23 mouse cellular contexts compared by ENCODE assay signal in genomic region chr11:22499886-22500285, GRCm38 (mm10). TPM values are rescaled to one million over a fixed set of nuclear protein-coding genes. Genes with fewer than 3 reads are reported as not detected.
DNase-seq lines count a peak whose midpoint lies in the region; ATAC-seq and TF ChIP-seq lines count a peak whose summit lies in the region.
"Had no signal": no experiment of that assay in that cellular context is flagged by ENCODE, and none has a peak within 500 bp of the region (broad histone marks: within the 10 kb centered on the region; RNA-seq: fewer than 3 reads in every experiment).

No protein-coding gene starts in this region.

- peak overlapping the region; percentile 24; the same call in 1 of the 2 replicates for H3K27ac ChIP-seq in left cerebral cortex, adult 2 months
- 0 out of 2 replicates have a peak overlapping the region, but pooled peaks have one; percentile 50 for H3K27ac ChIP-seq in cortical plate, adult 2 months (ENCODE audit: insufficient read depth, low read length)
- H3K27ac ChIP-seq in forebrain, embryonic 12.5 days = no peak overlapping the region
- H3K27ac ChIP-seq: embryonic facial prominence, embryonic 12.5 days; gastrocnemius, adult 2 months; heart, embryonic 10.5 days; hindbrain, embryonic 12.5 days; intestine, embryonic 15.5 days had no signal

- no peak overlapping the region for H3K4me3 ChIP-seq in left cerebral cortex, adult 2 months
- no peak overlapping the region for H3K4me3 ChIP-seq in cortical plate, adult 2 months (ENCODE audit: insufficient read depth, low read length)
- no peak overlapping the region for H3K4me3 ChIP-seq in forebrain, embryonic 12.5 days (replicated peaks)
- H3K4me3 ChIP-seq: embryonic facial prominence, embryonic 12.5 days; gastrocnemius, adult 2 months; heart, embryonic 10.5 days; hindbrain, embryonic 12.5 days; intestine, embryonic 15.5 days had no signal

- intact Hi-C loops in left cerebral cortex, adult 2 months (cut with DNase I) = loop anchor here (5.0 kb wide), 1 partner anchor 213 kb away; no protein-coding TSS in a partner anchor
- intact Hi-C loops in left cerebral cortex, postnatal 10 days (cut with DNase I) = loop anchor here (10.0 kb wide), 1 partner anchor 275 kb away; no protein-coding TSS in a partner anchor

- H3K9me3 ChIP-seq in forebrain, embryonic 12.5 days = no peaks in the 10 kb centered on the region
- H3K9me3 ChIP-seq: embryonic facial prominence, embryonic 12.5 days; G1E; heart, embryonic 10.5 days; hindbrain, embryonic 12.5 days; intestine, embryonic 15.5 days had no signal

- peaks cover 5% of the 10 kb centered on the region; the same call in 1 of the 2 replicates for H3K4me1 ChIP-seq in cortical plate, adult 2 months (ENCODE audit: control insufficient read depth, insufficient read depth, low read length)
- H3K4me1 ChIP-seq in forebrain, embryonic 12.5 days = no peaks in the 10 kb centered on the region
- H3K4me1 ChIP-seq: embryonic facial prominence, embryonic 12.5 days; heart, embryonic 10.5 days; hindbrain, embryonic 12.5 days; intestine, embryonic 15.5 days had no signal

- DNase-seq in left cerebral cortex, adult 2 months (ENCODE audit: extremely low spot score in 1 of 2, low spot score in 2 of 2) = no peak
- DNase-seq in left cerebral cortex, postnatal 10 days (ENCODE audit: extremely low spot score in 1 of 2, low spot score in 2 of 2) = no peak
- DNase-seq in 3T3-L1 (ENCODE audit: low read depth, low spot score) = peak; percentile 22
- DNase-seq in Muller cell, postnatal 12 days (ENCODE audit: inconsistent ontology term) = peak; percentile 54
- DNase-seq: adrenal gland, adult 8-10 months; adrenal gland, postnatal 36 days; B cell, adult 2 months; cerebellum, adult 11 months; cerebellum, adult 8-10 months; cerebellum, postnatal 14 days; gastrocnemius, adult 2 months; gastrocnemius, postnatal 25 days; heart, postnatal 10 days; heart, postnatal 4 days had no signal

- no peak for TF ChIP-seq POLR2A in cortical plate, adult 2 months (IDR thresholded peaks at IDR 0.05; ENCODE audit: extremely low read depth, insufficient read depth, low read length)

- H3K9ac ChIP-seq in forebrain, embryonic 12.5 days = no peak overlapping the region
- H3K9ac ChIP-seq: embryonic facial prominence, embryonic 12.5 days; hindbrain, embryonic 12.5 days; intestine, embryonic 15.5 days had no signal

- TF ChIP-seq CTCF in left cerebral cortex, adult 2 months (IDR thresholded peaks at IDR 0.05) = no peak
- no peak for TF ChIP-seq CTCF in cortical plate, adult 2 months (IDR thresholded peaks at IDR 0.05; ENCODE audit: extremely low read depth, insufficient read depth, low read length)

- H3K4me2 ChIP-seq in forebrain, embryonic 12.5 days = no peak overlapping the region
- H3K4me2 ChIP-seq: embryonic facial prominence, embryonic 12.5 days; hindbrain, embryonic 12.5 days; intestine, embryonic 15.5 days had no signal

- ATAC-seq in forebrain, embryonic 12.5 days (ENCODE audit: low FRiP score) = no peak
- ATAC-seq: CD4-positive, CD25-positive, alpha-beta regulatory T cell, adult 4 months; forebrain, embryonic 16.5 days; intestine, embryonic 15.5 days had no signal

- H3K36me3 ChIP-seq in forebrain, embryonic 12.5 days (replicated peaks) = no peaks in the 10 kb centered on the region
- H3K36me3 ChIP-seq: embryonic facial prominence, embryonic 12.5 days; G1E; heart, embryonic 10.5 days; hindbrain, embryonic 12.5 days; intestine, embryonic 15.5 days had no signal

- no peaks in the 10 kb centered on the region for H3K27me3 ChIP-seq in forebrain, embryonic 12.5 days
- H3K27me3 ChIP-seq: embryonic facial prominence, embryonic 12.5 days; hindbrain, embryonic 12.5 days; intestine, embryonic 15.5 days had no signal

RNA-seq across cellular contexts. Expression of gene Tmem17, which starts 12.0 kb away (rescaled TPM):
- total RNA-seq in left cerebral cortex, adult 2 months (2021) = 1 to 10 TPM; 5.6 to 6.1 TPM
- 1 to 10 TPM; 7.1 to 8.6 TPM for total RNA-seq in left cerebral cortex, postnatal 10 days (2021)
- polyA plus RNA-seq in cortical plate, adult 2 months (2012; rRNA removed) = 7.2 and 7.8 TPM in 2 replicates
- polyA plus RNA-seq in forebrain, embryonic 12.5 days (2016; fragmentation: Nextera tagmentation; extraction: Ambion mirVana) = 13.6 and 14.1 TPM in 2 replicates
- total RNA-seq: G1E had no signal
- polyA plus RNA-seq: G1E had no signal

Comparison
In these comparisons a context has a peak if more than half of its experiments do, and no peak if none do; other contexts are left out.
1. DNase-seq: peak in 3T3-L1 (single experiment) and Muller cell, postnatal 12 days (single experiment); none in left cerebral cortex, adult 2 months (0 of 2) and left cerebral cortex, postnatal 10 days (0 of 2).